Mouse (Mus musculus) liver, adult 10 weeks (tissue): ENCODE measurements around the gene Slc30a5. TPM values are rescaled to one million over a fixed set of nuclear protein-coding genes. Genes with fewer than 3 reads are reported as not detected.

ENCODE experiments used
- polyA plus RNA-seq: library from polyadenylated mRNA; stranded (reverse); fragments of 350-450 nt; fragmentation: Illumina TruSeq; extraction: RNeasy Lipid Tissue Mini Kit (QIAGEN cat#74804); gene quantifications from one replicate; pipeline ENCODE4 v1.2.3, GENCODE M21; 2014; ENCODE audit warnings: low read depth, low replicate concordance

Gene Slc30a5
- polyA plus RNA-seq, result 45.0 TPM

GRCm38 (mm10) chr13:100832741-100833639, at the start of gene Slc30a5:
Gene Slc30a5, minus strand, starts transcription at chr13:100833427.

DNA sequence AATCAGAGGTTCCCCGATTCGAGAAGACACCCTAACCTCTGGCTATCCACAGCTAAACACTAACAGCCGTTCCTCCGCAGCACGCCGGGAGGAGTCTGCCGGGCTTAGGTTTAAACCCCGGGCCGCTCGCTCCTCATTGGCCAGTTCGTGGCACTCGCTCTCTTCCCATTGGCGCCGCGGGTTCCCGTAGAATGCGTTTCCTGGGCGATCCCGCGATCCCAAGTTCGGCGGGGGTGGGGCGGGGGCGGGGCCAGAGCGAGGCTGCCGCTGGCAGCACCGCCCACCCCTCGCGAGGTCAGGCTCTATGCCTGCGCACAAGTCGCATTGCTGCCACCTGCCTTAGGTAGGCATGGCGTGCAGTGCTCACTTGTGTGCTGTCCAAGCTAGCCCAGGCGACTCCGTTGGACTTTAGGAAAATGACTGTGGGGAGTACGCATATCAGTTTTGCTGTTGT, 46.8 kb downstream of the Slc30a5 start, which contains the start of gene Ccnb1:
Gene Ccnb1, minus strand, starts transcription at position 157 of the 454 bp plus-strand sequence.

GRCm38 (mm10) chr13:100775252-100776055, 57.8 kb downstream of the Slc30a5 start, which contains the start of gene Cenph:
Gene Cenph, minus strand, starts transcription at chr13:100775899.

Other genes starting within 250 kb of the Slc30a5 start
- 6.6 TPM for gene Marveld2, start 216.5 kb downstream of the Slc30a5 start, polyA plus RNA-seq
- gene Ak6, start 182.4 kb downstream of the Slc30a5 start, polyA plus RNA-seq, result 88.9 TPM
- gene Rad17, start 182.4 kb downstream of the Slc30a5 start, polyA plus RNA-seq, result 20.8 TPM
- 3.5 TPM for gene Taf9, start 181.8 kb downstream of the Slc30a5 start, polyA plus RNA-seq
- 5.6 TPM for gene Ccdc125, start 163.7 kb downstream of the Slc30a5 start, polyA plus RNA-seq
- 21.0 TPM for gene Cdk7, start 102.5 kb downstream of the Slc30a5 start, polyA plus RNA-seq
- 43.9 TPM for gene Mrps36, start 88.8 kb downstream of the Slc30a5 start, polyA plus RNA-seq
- gene Cenph, start 57.5 kb downstream of the Slc30a5 start, polyA plus RNA-seq, result not detected
- not detected for gene Ccnb1, start 46.9 kb downstream of the Slc30a5 start, polyA plus RNA-seq